Mouse (Mus musculus): ENCODE measurements around the gene Sstr5. TPM values are rescaled to one million over a fixed set of nuclear protein-coding genes. Genes with fewer than 3 reads are reported as not detected.

Gene Sstr5
- total RNA-seq, 2 experiments from 2014 or later: not detected

GRCm38 (mm10) chr17:25475946-25476744 is 20.9 kb downstream of the Sstr5 start:
- ATAC-seq (replicated peaks; ENCODE audit: low FRiP score, poor library complexity, severe bottlenecking): no peak

GRCm38 (mm10) chr17:25474330-25475077 is 22.6 kb downstream of the Sstr5 start:
- no peak; the same call in 1 of the 2 replicates for ATAC-seq (replicated peaks; ENCODE audit: low FRiP score, poor library complexity, severe bottlenecking)

GRCm38 (mm10) chr17:25472044-25472443 is 25.0 kb downstream of the Sstr5 start:
- no peak for ATAC-seq (replicated peaks; ENCODE audit: low FRiP score, poor library complexity, severe bottlenecking)

DNA sequence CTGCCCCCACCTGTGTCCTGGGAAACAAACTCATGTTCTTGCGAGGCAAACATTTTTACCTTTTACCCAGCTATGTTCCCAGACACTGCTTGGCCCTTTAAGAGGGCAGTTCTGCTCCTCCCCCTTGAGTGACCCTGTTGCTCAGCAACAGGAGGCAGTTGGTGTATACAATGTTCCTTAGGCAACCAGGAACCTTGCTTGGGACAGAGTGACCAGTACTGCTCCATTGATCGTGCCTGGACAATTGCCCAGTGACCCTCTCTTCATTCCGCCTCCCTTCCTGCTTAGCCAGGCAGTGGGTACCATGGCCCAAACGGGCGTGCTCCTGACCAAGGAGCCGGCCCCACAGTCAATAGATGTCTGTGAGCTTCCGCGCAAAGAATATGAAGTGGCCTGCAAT is 25.7 kb downstream of the Sstr5 start:
- ATAC-seq (replicated peaks; ENCODE audit: low FRiP score, poor library complexity, severe bottlenecking): no peak

DNA sequence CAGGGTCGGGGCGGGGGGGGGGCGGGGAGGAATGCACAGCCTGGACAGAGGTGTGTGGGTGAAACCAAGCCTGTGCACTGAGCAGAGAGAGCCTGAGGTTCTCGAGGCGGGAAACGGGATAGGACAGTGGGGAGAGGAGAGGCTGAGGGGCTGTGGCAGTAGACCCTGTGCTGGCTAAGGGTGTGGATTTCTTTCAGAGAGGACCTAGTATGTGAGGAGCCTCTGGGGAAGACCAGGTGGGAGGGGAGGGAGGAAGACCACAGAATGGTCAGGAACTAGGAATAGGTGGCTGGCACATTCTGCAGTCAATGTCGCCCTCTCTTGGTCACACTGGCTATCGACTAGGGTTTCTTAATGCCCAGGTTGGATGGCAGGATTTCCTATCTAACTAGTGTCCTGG is 27.3 kb downstream of the Sstr5 start:
- ATAC-seq (replicated peaks; ENCODE audit: low FRiP score, poor library complexity, severe bottlenecking): no peak

- no peak for ATAC-seq (replicated peaks; ENCODE audit: low FRiP score, poor library complexity, severe bottlenecking)
These were observed 28.8 kb downstream of the Sstr5 start for GRCm38 (mm10) chr17:25468301-25468700.

DNA sequence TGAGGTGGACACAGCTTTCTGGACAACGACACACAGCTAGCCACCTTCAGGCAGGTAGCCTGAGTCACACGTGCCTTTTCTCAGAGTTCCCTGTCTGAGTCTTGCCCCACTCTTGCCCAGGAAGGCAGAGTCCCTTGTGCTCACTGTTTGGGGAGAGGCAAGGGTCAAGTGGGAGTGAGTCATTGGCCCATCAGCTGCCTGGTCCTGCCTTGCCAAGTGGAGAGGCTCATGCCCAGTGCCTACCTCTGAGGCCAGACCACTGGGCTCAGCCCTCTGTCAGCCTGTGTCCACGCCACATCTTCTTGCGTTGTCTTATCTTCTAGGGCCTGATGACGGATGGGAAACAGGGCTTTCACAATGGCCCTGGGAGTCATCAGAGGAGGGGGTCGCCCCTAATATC is 29.3 kb downstream of the Sstr5 start:
- ATAC-seq (replicated peaks; ENCODE audit: low FRiP score, poor library complexity, severe bottlenecking): no peak

GRCm38 (mm10) chr17:25466257-25466656 is 30.8 kb downstream of the Sstr5 start:
- no peak for ATAC-seq (replicated peaks; ENCODE audit: low FRiP score, poor library complexity, severe bottlenecking)

DNA sequence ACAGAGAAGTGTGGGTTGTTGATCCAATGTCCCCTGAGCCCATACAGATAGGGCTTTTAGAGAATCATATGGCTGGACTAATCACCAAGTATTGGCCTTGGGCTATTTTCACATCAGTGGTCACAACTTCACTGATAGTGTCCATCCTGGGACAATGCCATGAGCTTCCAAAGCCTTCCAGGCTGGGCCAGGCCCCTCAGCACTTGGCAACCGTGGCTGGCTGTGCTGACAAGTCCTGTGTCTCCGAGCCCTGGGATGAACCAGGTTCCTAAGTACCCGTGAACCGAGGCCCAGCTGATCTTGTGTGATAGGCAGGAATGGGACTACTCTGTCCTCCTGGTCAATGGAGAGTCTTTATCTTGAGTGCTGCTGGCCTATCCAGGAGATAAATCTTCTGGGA is 33.0 kb downstream of the Sstr5 start:
- ATAC-seq (replicated peaks; ENCODE audit: low FRiP score, poor library complexity, severe bottlenecking): no peak

- no peak for ATAC-seq (replicated peaks; ENCODE audit: low FRiP score, poor library complexity, severe bottlenecking)
These were observed 33.7 kb downstream of the Sstr5 start for GRCm38 (mm10) chr17:25463326-25463945.

GRCm38 (mm10) chr17:25462236-25462875 is 34.7 kb downstream of the Sstr5 start:
- ATAC-seq (replicated peaks; ENCODE audit: low FRiP score, poor library complexity, severe bottlenecking): no peak

- no peak for ATAC-seq (replicated peaks; ENCODE audit: low FRiP score, poor library complexity, severe bottlenecking)
These were observed 40.5 kb downstream of the Sstr5 start for GRCm38 (mm10) chr17:25456540-25456939.

DNA sequence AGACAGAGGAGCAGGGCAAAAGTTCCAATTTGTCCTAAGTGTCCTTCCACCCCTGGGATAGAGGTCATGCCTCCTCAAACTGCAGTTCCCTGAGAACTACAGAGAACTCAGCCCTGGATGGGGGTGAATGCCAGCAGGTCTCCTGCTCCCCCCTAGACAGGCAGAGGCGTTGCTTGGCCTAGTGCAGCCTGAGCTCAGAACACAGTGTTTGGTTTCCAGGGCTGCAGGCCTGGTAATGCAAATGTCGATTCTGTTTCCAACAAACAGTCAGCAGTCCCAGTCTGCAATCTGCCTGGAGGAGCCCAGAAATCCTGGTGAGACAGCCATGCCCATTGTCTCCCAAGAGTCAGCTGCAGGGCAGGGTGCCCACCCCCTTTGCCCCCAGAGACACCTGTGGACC is 42.8 kb downstream of the Sstr5 start, which contains the start of gene Tekt4:
TSS of gene Tekt4 (plus strand) at position 344 of the 400 bp plus-strand sequence.
- ATAC-seq (replicated peaks; ENCODE audit: low FRiP score, poor library complexity, severe bottlenecking): no peak

GRCm38 (mm10) chr17:25452246-25452965 is 44.7 kb downstream of the Sstr5 start:
- ATAC-seq (replicated peaks; ENCODE audit: low FRiP score, poor library complexity, severe bottlenecking): no peak

- ATAC-seq (replicated peaks; ENCODE audit: low FRiP score, poor library complexity, severe bottlenecking): no peak
These were observed 46.8 kb downstream of the Sstr5 start for GRCm38 (mm10) chr17:25450329-25450728.

DNA sequence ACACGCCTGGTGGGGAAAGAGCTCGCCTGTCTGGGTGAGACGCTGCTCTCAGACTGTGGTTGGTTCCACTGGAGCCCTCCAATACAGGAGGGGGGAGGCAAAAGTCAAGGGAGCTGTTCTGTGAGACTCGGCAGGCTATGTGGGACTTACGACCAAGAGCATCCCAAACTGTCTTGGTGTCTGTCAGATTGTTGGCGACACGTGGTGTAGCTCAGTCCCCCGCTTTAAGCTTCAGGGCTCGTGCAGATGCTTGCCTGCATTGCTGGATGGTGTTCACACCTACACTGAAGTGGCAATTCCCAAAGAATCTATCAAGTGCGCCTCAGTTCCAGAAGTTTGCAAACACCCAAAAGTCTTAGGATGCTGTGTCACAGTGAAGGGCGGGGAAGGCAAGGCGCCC is 49.2 kb downstream of the Sstr5 start:
- ATAC-seq (replicated peaks; ENCODE audit: low FRiP score, poor library complexity, severe bottlenecking): no peak

DNA sequence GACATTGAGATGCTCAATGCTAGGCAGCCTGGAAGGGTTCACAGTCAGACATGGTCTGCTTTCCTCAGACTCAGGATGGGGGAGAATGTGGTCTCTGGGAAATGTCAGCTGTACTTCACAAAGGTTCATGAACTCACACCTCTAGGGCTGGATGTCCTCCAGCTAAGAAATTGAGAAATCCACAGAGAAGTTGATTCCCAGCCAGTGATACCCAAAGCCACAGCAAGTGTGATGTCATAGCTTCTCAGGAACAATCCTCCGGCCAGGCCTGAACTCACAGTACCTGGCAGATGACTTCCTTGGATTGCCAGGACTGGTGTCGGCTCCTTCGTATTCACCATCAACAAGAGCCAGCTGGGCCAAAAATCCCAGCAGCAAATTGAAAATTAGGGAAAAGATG is 51.2 kb downstream of the Sstr5 start:
- no peak for ATAC-seq (replicated peaks; ENCODE audit: low FRiP score, poor library complexity, severe bottlenecking)

DNA sequence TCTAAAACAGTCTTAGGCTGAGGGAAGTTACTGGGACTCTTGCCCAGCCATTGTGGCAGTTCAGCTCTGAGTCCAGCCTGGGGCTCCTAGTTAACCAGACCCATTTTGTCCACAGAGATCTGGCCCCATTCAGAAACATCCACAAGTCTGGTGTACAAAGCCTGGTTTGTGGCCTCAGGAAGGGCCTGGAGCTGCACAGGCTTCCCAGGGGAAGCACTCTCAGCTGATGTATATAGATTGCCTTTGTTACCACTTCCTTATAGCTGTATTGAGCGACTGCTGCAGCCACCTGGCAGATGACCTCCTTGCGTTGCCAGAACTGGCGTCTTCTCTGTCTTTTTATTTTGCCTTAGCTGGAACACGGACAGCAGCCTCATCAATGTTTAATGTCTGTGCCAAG is 52.0 kb downstream of the Sstr5 start:
- no peak for ATAC-seq (replicated peaks; ENCODE audit: low FRiP score, poor library complexity, severe bottlenecking)

DNA sequence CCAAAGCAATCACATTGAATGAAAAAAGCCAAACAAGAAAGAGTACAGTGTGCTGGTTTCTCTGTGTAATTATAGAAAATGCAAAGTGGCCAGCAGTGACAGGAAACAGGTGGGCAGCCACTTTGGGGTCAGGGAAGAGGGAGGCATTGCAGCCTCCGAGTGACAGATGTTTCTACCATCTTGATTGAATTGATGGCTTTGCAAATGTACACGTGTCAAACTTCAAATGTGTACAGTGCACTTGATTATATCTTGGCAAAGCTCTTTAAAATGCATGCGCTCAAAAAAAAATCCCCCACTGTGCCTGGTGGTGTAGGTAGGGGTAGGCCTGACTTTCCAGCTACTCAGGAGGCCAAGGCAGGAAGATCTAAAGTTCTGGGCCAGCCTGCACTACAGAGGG is 54.2 kb downstream of the Sstr5 start:
- ATAC-seq (replicated peaks; ENCODE audit: low FRiP score, poor library complexity, severe bottlenecking): no peak

- no peak for ATAC-seq (replicated peaks; ENCODE audit: low FRiP score, poor library complexity, severe bottlenecking)
These were observed 55.7 kb downstream of the Sstr5 start for GRCm38 (mm10) chr17:25441417-25441816.

All from erythroid progenitor cell, adult 5-6 weeks (primary cell).